Mouse (Mus musculus): ENCODE results near the gene Armh1. TPM values are rescaled to one million over a fixed set of nuclear protein-coding genes. Genes with fewer than 3 reads are reported as not detected.
"Not testable (repeated sequence)": the region's sequence is repeated elsewhere in the genome, so short reads cannot be mapped to it uniquely, and the experiment has no call there.

Armh1 gene
- total RNA-seq, 2 experiments from 2014 or later: 0.57 to 0.86 TPM

- peak; percentile 63 to 83 for DNase-seq (ENCODE audit: low spot score in 2 of 2)
These were observed 18.4 kb upstream of the Armh1 start for GRCm38 (mm10) chr4:117270278-117270677.

- DNase-seq (ENCODE audit: low spot score in 2 of 2): no peak
These were observed 16.0 kb upstream of the Armh1 start for GRCm38 (mm10) chr4:117267831-117268437.

- peak; percentile 69 to 92 for DNase-seq (ENCODE audit: low spot score in 2 of 2)
These were observed 15.4 kb upstream of the Armh1 start for GRCm38 (mm10) chr4:117267284-117267683.

- DNase-seq (ENCODE audit: low spot score in 2 of 2): no peak
These were observed 11.1 kb upstream of the Armh1 start for GRCm38 (mm10) chr4:117262987-117263386.

- no peak for DNase-seq (ENCODE audit: low spot score in 2 of 2)
These were observed 10.4 kb upstream of the Armh1 start for GRCm38 (mm10) chr4:117262101-117262913.

GRCm38 (mm10) chr4:117261222-117261621, 9.3 kb upstream of the Armh1 start:
- DNase-seq (ENCODE audit: low spot score in 2 of 2): no peak

GRCm38 (mm10) chr4:117259909-117260308, 8.0 kb upstream of the Armh1 start:
- not testable (repeated sequence) for DNase-seq (ENCODE audit: low spot score in 2 of 2)

- no peak for DNase-seq (ENCODE audit: low spot score in 2 of 2)
These were observed 2.7 kb upstream of the Armh1 start for GRCm38 (mm10) chr4:117254672-117255071.

GRCm38 (mm10) chr4:117254017-117254627, 2.2 kb upstream of the Armh1 start:
- DNase-seq (ENCODE audit: low spot score in 2 of 2): no peak

GRCm38 (mm10) chr4:117253218-117254016, 1.5 kb upstream of the Armh1 start:
- DNase-seq (ENCODE audit: low spot score in 2 of 2): no peak

- no peak for DNase-seq (ENCODE audit: low spot score in 2 of 2)
These were observed 830 bp upstream of the Armh1 start for GRCm38 (mm10) chr4:117252755-117253154.

- DNase-seq (ENCODE audit: low spot score in 2 of 2): no peak
These were observed 426 bp upstream of the Armh1 start for GRCm38 (mm10) chr4:117252351-117252750.

GRCm38 (mm10) chr4:117250982-117251381, 943 bp downstream of the Armh1 start:
- DNase-seq (ENCODE audit: low spot score in 2 of 2): no peak

GRCm38 (mm10) chr4:117240867-117241266, 11.1 kb downstream of the Armh1 start:
- DNase-seq (ENCODE audit: low spot score in 2 of 2): no peak

GRCm38 (mm10) chr4:117239153-117239552, 12.8 kb downstream of the Armh1 start:
- no peak for DNase-seq (ENCODE audit: low spot score in 2 of 2)

- DNase-seq (ENCODE audit: low spot score in 2 of 2): no peak
These were observed 16.1 kb downstream of the Armh1 start for GRCm38 (mm10) chr4:117235822-117236221.

GRCm38 (mm10) chr4:117234166-117234741, 17.7 kb downstream of the Armh1 start:
- no peak for DNase-seq (ENCODE audit: low spot score in 2 of 2)

GRCm38 (mm10) chr4:117231208-117231607, 20.7 kb downstream of the Armh1 start:
- DNase-seq (ENCODE audit: low spot score in 2 of 2): no peak

GRCm38 (mm10) chr4:117230331-117230730, 21.6 kb downstream of the Armh1 start:
- no peak for DNase-seq (ENCODE audit: low spot score in 2 of 2)

GRCm38 (mm10) chr4:117229590-117229989, 22.3 kb downstream of the Armh1 start:
- DNase-seq (ENCODE audit: low spot score in 2 of 2): no peak

GRCm38 (mm10) chr4:117225250-117225649, 26.7 kb downstream of the Armh1 start:
- no peak for DNase-seq (ENCODE audit: low spot score in 2 of 2)

All from layer of hippocampus, adult 18-20 months (tissue).